Mouse (Mus musculus) liver, embryonic 16.5 days (tissue): ENCODE data around the gene Slc17a7. TPM values are rescaled to one million over a fixed set of nuclear protein-coding genes. Genes with fewer than 3 reads are reported as not detected.

Experiments used
- ATAC-seq: fragments of 200-750 bp; cut with Nextera tagmentation; 2 replicates; pipeline ENCODE4 v1.8.0; 2017; ENCODE audit warnings: low read depth, mild to moderate bottlenecking, moderate number of reproducible peaks, moderate library complexity
- H3K27ac ChIP-seq: fragments of 300-500 bp; sonication (generic); 2 replicates; pipeline ENCODE4 v1.5.1; 2014; ENCODE audit warnings: mild to moderate bottlenecking, low read length
- H3K27me3 ChIP-seq: fragments of 300-500 bp; sonication (generic); 2 replicates; pipeline ENCODE4 v1.6.1; 2014; ENCODE audit warnings: low read depth, low read length, mixed read lengths; ENCODE audit not compliant: control insufficient read depth, insufficient read depth
- H3K36me3 ChIP-seq: fragments of 300-500 bp; sonication (generic); 2 replicates; pipeline ENCODE4 v1.6.1; 2014; ENCODE audit warnings: mild to moderate bottlenecking; ENCODE audit not compliant: control insufficient read depth, insufficient read depth
- H3K4me1 ChIP-seq: fragments of 300-500 bp; sonication (generic); 2 replicates; pipeline ENCODE4 v1.6.1; 2014; ENCODE audit warnings: low read depth, low read length, mixed read lengths; ENCODE audit not compliant: control insufficient read depth
- H3K4me2 ChIP-seq: fragments of 300-500 bp; sonication (generic); 2 replicates; pipeline ENCODE4 v1.6.1; 2014; ENCODE audit warnings: low read depth, low read length, mixed read lengths
- H3K4me3 ChIP-seq: fragments of 300-500 bp; sonication (generic); 2 replicates; pipeline ENCODE4 v1.5.1; 2014; ENCODE audit warnings: low read depth, mild to moderate bottlenecking, low read length
- H3K9ac ChIP-seq: fragments of 300-500 bp; sonication (generic); 2 replicates; pipeline ENCODE4 v1.6.1; 2014; ENCODE audit warnings: low read depth, low read length
- H3K9me3 ChIP-seq: fragments of 300-500 bp; sonication (generic); replicated peaks from 2 replicates; pipeline ENCODE4 v1.6.1; 2016; ENCODE audit warnings: low read length; ENCODE audit not compliant: control insufficient read depth
- WGBS: fragments of 180-500 bp; shearing (Covaris S2); extraction: QIAGEN DNeasy Blood & Tissue Kit; methylation state at CpG from one replicate; pipeline ENCODE4 v1.1.7; 2014; ENCODE audit not compliant: insufficient replicate concordance; 5-methylcytosine and 5-hydroxymethylcytosine counted together
- polyA plus RNA-seq: library from polyadenylated mRNA; unstranded; fragments of >200 nt; fragmentation: Nextera tagmentation; extraction: Ambion mirVana; gene quantifications from 2 replicates; pipeline ENCODE4 v1.2.1, GENCODE M21; 2015

Slc17a7 gene
- polyA plus RNA-seq, 1 experiment from 2014 or later, result not detected

DNA sequence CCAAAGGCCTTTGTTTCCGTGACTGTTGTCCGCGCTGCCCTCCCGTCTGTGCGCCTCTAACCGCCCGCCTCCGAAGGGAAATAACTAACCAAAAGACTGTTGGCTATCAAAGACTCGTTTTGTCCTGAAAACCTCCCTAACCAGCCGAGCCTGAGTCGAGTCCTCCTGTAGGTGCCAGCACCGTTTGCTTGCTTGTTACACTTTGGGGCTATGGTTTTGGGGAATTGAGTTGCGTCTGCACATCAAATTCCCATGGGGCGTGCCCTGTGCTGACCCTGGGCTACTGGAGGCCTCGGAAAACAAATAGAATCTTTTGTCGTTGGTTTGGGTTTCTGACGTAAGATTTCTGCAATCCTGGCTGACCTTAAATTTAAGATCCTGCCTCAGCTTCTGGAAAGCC, 34.4 kb upstream of the Slc17a7 start:
- Histone ChIP-seq H3K36me3 (peaks cover 21% of the 10 kb centered on the region), H3K4me3 (peak overlapping the region; percentile 81), H3K4me2 (peak overlapping the region; percentile 96), H3K27ac (peak overlapping the region; percentile 90), H3K9me3 (no peaks in the 10 kb centered on the region), H3K9ac (peak overlapping the region; percentile 79), H3K27me3 (no peaks in the 10 kb centered on the region), H3K4me1 (peaks cover 36% of the 10 kb centered on the region)
- WGBS, result under 1% methylated on average over 17 of the region's 17 CpGs
- 0 out of 2 replicates have a peak, but pooled peaks have one; percentile 0 for ATAC-seq

DNA sequence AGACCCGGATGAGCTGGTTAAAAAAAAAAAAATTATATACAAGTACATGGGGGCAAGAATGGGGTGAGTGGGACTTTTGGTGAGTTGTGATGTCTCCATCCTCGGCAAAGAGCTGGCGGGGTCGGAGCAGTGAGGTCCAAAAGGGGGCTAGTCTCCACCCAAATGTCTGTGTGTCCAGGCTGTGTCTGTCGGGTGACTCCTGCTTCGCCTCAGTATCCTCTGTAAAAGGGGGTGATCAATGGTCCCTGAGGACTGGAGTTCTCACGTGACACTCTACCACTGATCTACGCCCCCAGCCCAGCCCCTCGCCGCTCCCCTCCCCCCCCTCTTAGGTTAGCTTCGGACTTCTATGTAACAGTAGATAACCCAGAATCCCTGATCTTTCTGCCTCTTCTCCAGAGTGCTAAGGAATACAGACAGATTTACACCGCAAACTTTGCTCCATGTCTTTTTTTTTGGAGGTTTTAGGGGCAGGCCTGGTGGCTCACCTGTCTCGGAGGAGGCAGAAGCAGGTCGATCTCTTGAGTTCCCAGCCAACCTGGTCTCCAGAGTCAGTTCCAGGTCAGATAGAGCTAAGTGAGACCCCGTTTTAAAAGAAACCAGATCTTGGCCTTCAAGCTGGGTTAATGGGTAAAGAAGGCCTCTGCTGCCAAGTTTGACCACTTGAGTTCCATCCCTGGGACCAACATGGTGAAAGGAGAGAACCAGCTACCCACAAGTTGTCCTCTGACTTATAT, 33.8 kb upstream of the Slc17a7 start:
- Histone ChIP-seq H3K9ac (peak overlapping the region; percentile 79), H3K36me3 (peaks cover 21% of the 10 kb centered on the region), H3K4me3 (peak overlapping the region; percentile 81), H3K9me3 (no peaks in the 10 kb centered on the region), H3K27me3 (no peaks in the 10 kb centered on the region), H3K4me2 (peak overlapping the region; percentile 96), H3K4me1 (peaks cover 37% of the 10 kb centered on the region), H3K27ac (peak overlapping the region; percentile 90; the same call in 1 of the 2 replicates)
- 42% methylated on average over 15 of the region's 15 CpGs for WGBS
- no peak for ATAC-seq

DNA sequence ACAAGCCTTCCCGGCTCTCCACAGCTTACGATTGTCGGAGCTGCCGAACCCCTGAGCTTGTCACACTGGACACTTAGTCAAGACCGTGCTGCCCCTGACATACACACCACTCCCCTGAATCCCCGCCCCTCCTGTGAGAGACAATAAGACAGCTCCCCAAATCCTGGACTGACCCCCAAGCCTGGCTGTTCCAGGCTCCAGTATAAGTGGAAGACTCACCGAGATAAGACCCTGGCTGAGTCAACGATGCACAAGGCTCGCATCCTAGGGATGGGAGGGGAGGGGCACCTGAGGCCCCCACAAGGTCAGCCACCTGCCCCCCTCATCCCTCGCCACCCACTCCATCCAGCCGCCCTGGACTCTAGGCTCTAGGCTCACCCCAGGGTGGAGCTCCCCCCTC, 31.9 kb upstream of the Slc17a7 start:
- no peak overlapping the region for H3K4me2 ChIP-seq
- no peak overlapping the region for H3K27ac ChIP-seq
- no peaks in the 10 kb centered on the region for H3K9me3 ChIP-seq
- 74% methylated on average over 11 of the region's 11 CpGs for WGBS
- no peak overlapping the region for H3K4me3 ChIP-seq
- H3K36me3 ChIP-seq, result peaks cover 5% of the 10 kb centered on the region
- peaks cover 41% of the 10 kb centered on the region for H3K4me1 ChIP-seq
- no peak for ATAC-seq
- H3K27me3 ChIP-seq, result no peaks in the 10 kb centered on the region
- H3K9ac ChIP-seq, result no peak overlapping the region

DNA sequence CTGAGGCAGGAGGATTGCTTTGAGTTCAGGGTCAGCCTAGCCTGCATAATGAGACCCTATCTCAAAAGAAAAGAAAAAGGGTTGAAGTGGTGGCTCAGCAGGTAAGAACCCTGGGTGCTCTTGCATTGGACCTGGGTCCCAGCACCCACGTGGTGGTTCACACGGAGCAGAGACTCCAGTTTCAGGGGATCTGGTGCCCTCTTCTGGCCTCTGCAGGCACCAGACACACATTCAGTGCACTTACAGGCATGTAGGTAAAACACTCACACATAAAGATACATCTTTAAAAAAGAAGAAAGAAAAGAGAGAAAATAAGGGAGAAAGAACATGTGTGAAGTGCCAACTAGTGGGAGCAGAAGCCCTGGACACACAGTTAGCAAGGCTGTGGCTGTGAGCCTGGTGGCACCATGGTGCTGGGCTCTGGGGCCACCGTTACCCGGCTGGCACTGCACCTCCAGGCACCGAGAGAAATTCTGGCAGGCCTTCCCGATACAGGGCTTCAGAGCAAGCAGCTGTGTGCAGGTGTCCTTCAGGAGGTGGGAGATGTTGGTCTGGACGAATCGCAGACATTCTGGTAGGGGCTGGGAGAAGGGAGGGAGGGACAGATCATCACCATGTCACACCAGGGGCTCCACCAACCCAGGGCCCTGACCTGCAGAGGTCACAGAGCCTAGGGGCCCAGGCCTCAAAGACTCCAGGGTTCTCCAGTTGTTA, 30.1 kb upstream of the Slc17a7 start:
- no peak overlapping the region for H3K4me2 ChIP-seq
- ATAC-seq, result no peak
- no peaks in the 10 kb centered on the region for H3K36me3 ChIP-seq
- 80% methylated on average over 8 of the region's 8 CpGs for WGBS
- H3K4me3 ChIP-seq, result no peak overlapping the region
- H3K27ac ChIP-seq, result no peak overlapping the region
- peaks cover 49% of the 10 kb centered on the region for H3K4me1 ChIP-seq
- no peak overlapping the region for H3K9ac ChIP-seq
- no peaks in the 10 kb centered on the region for H3K27me3 ChIP-seq
- H3K9me3 ChIP-seq, result no peaks in the 10 kb centered on the region

DNA sequence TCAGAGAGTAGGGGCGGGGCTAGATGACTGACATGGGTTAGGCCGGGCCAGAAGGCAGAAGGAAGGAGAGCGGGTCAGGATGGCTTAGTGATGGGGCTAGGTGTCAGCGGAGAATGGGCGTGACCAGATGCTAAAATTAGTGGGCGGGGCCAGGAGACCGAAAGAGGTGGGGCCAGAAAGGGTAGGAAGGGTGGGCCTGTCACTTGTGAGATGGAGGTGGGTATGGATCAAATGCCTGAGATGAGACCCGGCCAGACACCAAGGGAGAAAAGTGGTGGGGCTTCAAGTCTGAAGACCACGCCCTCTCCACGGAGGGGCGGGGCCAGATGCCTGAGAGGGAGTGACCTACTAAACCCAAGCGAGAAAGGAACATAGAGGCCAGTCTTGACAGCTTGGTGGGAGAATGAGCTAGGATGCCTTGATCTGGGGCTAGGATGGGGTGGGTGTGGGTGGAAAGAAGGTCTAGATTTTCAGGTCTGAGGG, 29.2 kb upstream of the Slc17a7 start:
- ATAC-seq, result peak; percentile 31
- no peaks in the 10 kb centered on the region for H3K27me3 ChIP-seq
- H3K4me1 ChIP-seq, result peaks cover 46% of the 10 kb centered on the region
- peak overlapping the region; percentile 88 for H3K4me2 ChIP-seq
- H3K9ac ChIP-seq, result peak overlapping the region; percentile 25; the same call in 1 of the 2 replicates
- H3K27ac ChIP-seq, result peak overlapping the region; percentile 70
- 6% methylated on average over 12 of the region's 12 CpGs for WGBS
- H3K36me3 ChIP-seq, result no peaks in the 10 kb centered on the region
- no peaks in the 10 kb centered on the region for H3K9me3 ChIP-seq
- H3K4me3 ChIP-seq, result peak overlapping the region; percentile 79

DNA sequence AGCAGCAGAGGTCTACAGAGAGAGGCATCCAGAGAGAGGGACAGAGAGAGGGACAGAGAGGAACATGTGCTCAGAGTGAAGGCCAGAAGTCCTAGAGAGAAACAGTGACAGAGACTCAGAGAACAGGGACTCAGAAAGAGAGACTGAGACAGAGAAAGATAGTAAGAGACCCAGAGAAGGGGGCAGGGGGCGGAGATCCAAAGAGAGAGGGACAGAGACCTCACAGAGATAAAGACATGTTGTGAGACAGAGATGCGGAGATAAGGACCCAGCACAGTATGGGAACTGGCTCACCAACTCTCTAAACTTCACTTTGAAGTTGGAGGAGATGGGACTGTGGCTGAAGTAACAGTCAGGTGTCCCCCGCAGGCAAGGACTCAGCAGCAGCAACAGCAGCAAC, 28.4 kb upstream of the Slc17a7 start:
- peak overlapping the region; percentile 79 for H3K4me3 ChIP-seq
- no peaks in the 10 kb centered on the region for H3K9me3 ChIP-seq
- H3K4me1 ChIP-seq, result peaks cover 38% of the 10 kb centered on the region
- peak overlapping the region; percentile 70 for H3K27ac ChIP-seq
- no peaks in the 10 kb centered on the region for H3K27me3 ChIP-seq
- peak overlapping the region; percentile 81 for H3K9ac ChIP-seq
- no peaks in the 10 kb centered on the region for H3K36me3 ChIP-seq
- H3K4me2 ChIP-seq, result peak overlapping the region; percentile 88
- no peak for ATAC-seq
- whole genome bisulfite sequencing, result 27% methylated on average over 3 of the region's 3 CpGs

DNA sequence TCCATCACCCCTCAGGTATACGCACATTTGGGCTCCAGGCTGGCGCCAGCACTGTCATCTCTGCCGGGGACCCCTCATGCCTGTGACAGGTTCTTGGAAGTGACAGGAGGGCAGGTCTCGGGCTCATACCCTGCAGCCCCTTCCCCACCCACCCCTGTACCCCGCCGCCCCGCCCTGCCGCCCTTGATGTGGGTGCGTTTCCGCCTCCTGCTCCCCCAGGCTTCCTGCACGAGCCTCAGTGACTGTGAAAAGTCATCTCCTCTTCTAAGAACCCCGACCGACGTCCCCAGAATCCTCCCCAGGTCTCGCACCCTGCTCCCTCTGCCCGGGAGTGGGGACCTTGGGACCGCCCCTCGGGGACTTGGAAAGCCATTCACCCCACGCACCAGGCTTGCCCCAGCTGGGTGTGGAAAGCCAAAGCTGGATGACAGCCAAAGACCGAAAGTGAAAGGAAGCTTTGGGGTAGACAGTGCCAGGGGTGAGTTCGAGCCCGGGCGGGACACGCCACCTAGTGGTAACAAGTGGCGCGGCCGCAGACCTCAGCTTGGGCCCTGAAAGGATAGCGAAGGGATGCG, 27.7 kb upstream of the Slc17a7 start, which contains the start of the genes Gm45713 and Flt3l:
Gm45713 (minus strand) TSS at position 239 of the 575 bp plus-strand sequence.
Flt3l (minus strand) TSS at position 440 of the 575 bp plus-strand sequence.
- Histone ChIP-seq H3K27ac (peak within 1 kb of the TSS; percentile 70), H3K9ac (peak within 1 kb of the TSS; percentile 81), H3K4me3 (peak within 1 kb of the TSS; percentile 79), H3K9me3 (no peaks in the 10 kb centered on the region), H3K4me1 (peaks cover 38% of the 10 kb centered on the region), H3K36me3 (no peaks in the 10 kb centered on the region), H3K27me3 (no peaks in the 10 kb centered on the region), H3K4me2 (peak within 1 kb of the TSS; percentile 88)
- 1% methylated on average over 29 of the region's 29 CpGs for WGBS
- ATAC-seq, result peak; percentile 76

DNA sequence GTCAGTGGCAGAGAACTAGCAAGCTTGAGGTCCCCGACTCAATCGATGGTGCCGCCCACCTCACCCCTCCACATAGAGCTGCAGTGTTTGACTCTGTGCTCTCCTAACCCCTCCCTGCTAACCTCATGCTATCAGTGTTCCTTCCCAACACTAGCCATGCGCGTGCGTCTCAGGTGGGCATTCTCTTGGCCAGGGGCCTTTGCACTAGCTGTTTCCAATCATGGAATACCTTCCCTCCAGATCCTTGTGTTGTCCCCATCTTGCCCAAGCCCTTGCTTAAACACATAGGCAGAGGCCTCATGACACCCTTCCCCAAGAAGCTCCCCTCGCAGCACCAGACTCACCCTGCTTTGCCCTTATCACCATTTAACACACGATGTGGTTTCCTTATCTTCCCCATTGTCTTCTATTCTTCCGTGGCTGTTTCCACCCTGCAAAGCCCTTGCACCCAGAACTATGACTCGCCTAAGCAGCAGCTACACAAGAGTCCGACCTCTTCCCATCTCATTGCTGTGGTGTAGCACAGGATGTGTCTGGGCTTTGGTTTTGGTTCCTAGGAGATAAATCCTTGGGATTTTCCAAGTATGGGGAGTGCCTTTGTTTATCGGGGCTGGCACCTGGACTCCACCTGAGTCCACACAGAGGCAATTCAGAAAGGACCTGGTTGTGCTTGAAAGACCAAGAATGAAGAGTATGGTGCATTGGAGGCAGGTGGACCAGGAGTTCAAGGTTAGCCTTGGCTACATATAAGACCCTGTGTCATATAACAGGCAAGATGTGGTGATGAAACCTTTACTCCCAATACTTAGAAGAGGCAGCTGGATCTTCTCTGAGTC, 26.4 kb upstream of the Slc17a7 start:
- H3K4me2 ChIP-seq, result peak overlapping the region; percentile 28
- H3K4me1 ChIP-seq, result peaks cover 38% of the 10 kb centered on the region
- no peaks in the 10 kb centered on the region for H3K9me3 ChIP-seq
- H3K9ac ChIP-seq, result no peak overlapping the region; the same call in 1 of the 2 replicates
- H3K4me3 ChIP-seq, result no peak overlapping the region
- H3K36me3 ChIP-seq, result no peaks in the 10 kb centered on the region
- ATAC-seq, result peak; percentile 56
- 0 out of 2 replicates have a peak overlapping the region, but pooled peaks have one; percentile 35 for H3K27ac ChIP-seq
- H3K27me3 ChIP-seq, result no peaks in the 10 kb centered on the region
- 15% methylated on average over 12 of the region's 12 CpGs for WGBS
